Mouse (Mus musculus) MEL (cell line): ENCODE measurements around the gene Ddx42.

Experiments
- BHLHE40 ChIP-seq: IDR thresholded peaks from 2 replicates; pipeline ENCODE4 v1.6.1; 2012; ENCODE audit warnings: low read depth, mild to moderate bottlenecking, inconsistent platforms, low read length, improper control_type of control experiment, borderline replicate concordance
- CTCF ChIP-seq, 3 experiments: IDR thresholded peaks in 2 of 3; conservative IDR thresholded peaks in 1 of 3; 2 replicates each; pipeline ENCODE4 v1.5.1; 2011 to 2012; ENCODE audit warnings: low read length in 3 of 3, low read depth in 2 of 3, mild to moderate bottlenecking in 2 of 3, improper control_type of control experiment in 1 of 3, inconsistent platforms in 1 of 3, mixed read lengths in 1 of 3, moderate library complexity in 1 of 3; ENCODE audit not compliant: control insufficient read depth in 1 of 3, insufficient read depth in 1 of 3, poor library complexity in 1 of 3, severe bottlenecking in 1 of 3
- ETS1 ChIP-seq: IDR thresholded peaks from 2 replicates; pipeline ENCODE4 v1.6.1; 2012; ENCODE audit warnings: low read depth, mild to moderate bottlenecking, inconsistent platforms, low read length, improper control_type of control experiment, moderate library complexity
- HCFC1 ChIP-seq: IDR thresholded peaks from 2 replicates; pipeline ENCODE4 v1.6.1; 2012; ENCODE audit warnings: low read depth, mild to moderate bottlenecking, inconsistent platforms, low read length, improper control_type of control experiment, moderate library complexity
- JUND ChIP-seq: IDR thresholded peaks from 2 replicates; pipeline ENCODE4 v1.6.1; 2011; ENCODE audit warnings: low read depth, mild to moderate bottlenecking, improper control_type of control experiment, low read length
- MAX ChIP-seq: IDR thresholded peaks from 2 replicates; pipeline ENCODE4 v1.6.1; 2011; ENCODE audit warnings: low read length, improper control_type of control experiment
- NRF1 ChIP-seq: IDR thresholded peaks from 2 replicates; pipeline ENCODE4 v1.6.1; 2014; ENCODE audit warnings: low read depth, mild to moderate bottlenecking, inconsistent platforms, low read length, improper control_type of control experiment, moderate library complexity; ENCODE audit not compliant: poor library complexity, insufficient read depth, severe bottlenecking
- POLR2A ChIP-seq, 2 experiments: IDR thresholded peaks; 2 replicates each; pipeline ENCODE4 v1.6.1; 2011 to 2012; ENCODE audit warnings: low read length in 2 of 2, mild to moderate bottlenecking in 2 of 2, control low read depth in 1 of 2, improper control_type of control experiment in 1 of 2, low read depth in 1 of 2, moderate library complexity in 1 of 2; ENCODE audit not compliant: control insufficient read depth in 1 of 2, insufficient read depth in 1 of 2, poor library complexity in 1 of 2
- POLR2AphosphoS5 ChIP-seq: IDR thresholded peaks from 2 replicates; pipeline ENCODE4 v1.6.1; 2012; ENCODE audit warnings: low read depth, borderline replicate concordance, mild to moderate bottlenecking, inconsistent platforms, low read length, moderate library complexity, mixed read lengths
- TBP ChIP-seq: IDR thresholded peaks from 2 replicates; pipeline ENCODE4 v1.8.0; 2011; ENCODE audit warnings: low read depth, low read length, improper control_type of control experiment
- ZKSCAN1 ChIP-seq: IDR thresholded peaks from 2 replicates; pipeline ENCODE4 v1.6.1; 2012; ENCODE audit warnings: low read depth, mild to moderate bottlenecking, inconsistent platforms, low read length, improper control_type of control experiment, moderate library complexity

DNA sequence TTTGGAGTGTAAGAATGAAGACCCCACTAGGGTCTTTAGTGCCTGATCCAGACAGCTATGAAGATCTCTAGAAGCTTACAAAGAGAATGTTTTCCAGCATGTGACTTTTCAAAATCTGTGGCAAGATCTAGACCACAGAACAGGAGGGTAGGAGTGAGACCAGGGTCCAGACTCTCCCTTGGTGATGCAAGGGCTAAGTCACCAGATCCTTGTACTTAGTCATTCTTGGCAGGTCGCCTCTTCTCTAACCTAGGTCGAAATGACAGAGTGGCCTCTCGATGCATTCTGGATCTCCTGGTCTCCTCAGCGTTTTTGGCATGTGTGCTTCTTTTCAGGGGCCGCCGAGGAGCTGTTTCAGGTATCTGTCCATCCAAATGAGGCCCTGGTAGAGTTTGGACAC, 65.7 kb downstream of the Ddx42 start:
- TF ChIP-seq NRF1, result no peak
- TF ChIP-seq JUND, result no peak
- TF ChIP-seq TBP, result no peak
- no peak for TF ChIP-seq POLR2AphosphoS5
- no peak for TF ChIP-seq MAX
- TF ChIP-seq POLR2A (IDR thresholded peaks at IDR 0.05; ENCODE audit: control insufficient read depth in 1 of 2, insufficient read depth in 1 of 2, low read depth in 1 of 2, low read length in 2 of 2, poor library complexity in 1 of 2), result no peak
- TF ChIP-seq ZKSCAN1, result no peak
- no peak for TF ChIP-seq CTCF (IDR thresholded peaks at IDR 0.05 in 2 of 3, conservative IDR thresholded peaks at IDR 0.05 in 1 of 3; ENCODE audit: control insufficient read depth in 1 of 3, insufficient read depth in 1 of 3, low read depth in 2 of 3, low read length in 3 of 3, poor library complexity in 1 of 3, severe bottlenecking in 1 of 3)
- no peak for TF ChIP-seq HCFC1
- TF ChIP-seq BHLHE40, result no peak
- no peak for TF ChIP-seq ETS1
